Mouse (Mus musculus) liver, adult 2 months (tissue): Measurements from ENCODE around the gene Dpysl4. TPM values are rescaled to one million over a fixed set of nuclear protein-coding genes. Genes with fewer than 3 reads are reported as not detected.
A peak's percentile ranks its signal among the peaks of the same experiment; 100 is the strongest.

Experiments used
- DNase-seq: peaks from one replicate; pipeline ENCODE4 v3.0.0-alpha.2; 2011; ENCODE audit warnings: low read depth, low spot score; ENCODE audit errors: extremely low read depth
- H3K27ac ChIP-seq: fragments of 200-500 bp; replicated peaks from 2 replicates; pipeline ENCODE4 v1.5.1; 2012; ENCODE audit warnings: low read depth, mild to moderate bottlenecking, control low read depth, inconsistent platforms, low read length; ENCODE audit not compliant: insufficient read depth
- H3K27me3 ChIP-seq: fragments of 200-500 bp; 2 replicates; pipeline ENCODE4 v1.6.1; 2012; ENCODE audit warnings: mild to moderate bottlenecking, moderate library complexity, low read length, inconsistent platforms; ENCODE audit not compliant: control insufficient read depth, insufficient read depth
- H3K36me3 ChIP-seq: fragments of 200-500 bp; 2 replicates; pipeline ENCODE4 v1.6.1; 2012; ENCODE audit warnings: low read length, inconsistent platforms; ENCODE audit not compliant: control insufficient read depth, insufficient read depth
- H3K4me1 ChIP-seq: fragments of 200-500 bp; 2 replicates; pipeline ENCODE4 v1.6.1; 2011; ENCODE audit warnings: low read length; ENCODE audit not compliant: control insufficient read depth, insufficient read depth
- H3K4me3 ChIP-seq: fragments of 200-500 bp; 2 replicates; pipeline ENCODE4 v1.5.1; 2011; ENCODE audit warnings: low read depth, mild to moderate bottlenecking, control low read depth, low read length, moderate library complexity; ENCODE audit not compliant: insufficient read depth
- H3K79me2 ChIP-seq: fragments of 200-500 bp; 2 replicates; pipeline ENCODE4 v1.6.1; 2012; ENCODE audit warnings: inconsistent platforms, mild to moderate bottlenecking, low read length, moderate library complexity; ENCODE audit not compliant: control insufficient read depth, insufficient read depth
- H3K9ac ChIP-seq: fragments of 200-500 bp; 2 replicates; pipeline ENCODE4 v1.6.1; 2012; ENCODE audit warnings: low read depth, mild to moderate bottlenecking, control low read depth, inconsistent platforms, low read length
- CTCF ChIP-seq: fragments of 200-500 bp; IDR thresholded peaks from 2 replicates; pipeline ENCODE4 v1.5.1; 2011; ENCODE audit warnings: low read depth, low read length, control low read depth
- POLR2A ChIP-seq: fragments of 200-500 bp; IDR thresholded peaks from 2 replicates; pipeline ENCODE4 v1.6.1; 2011; ENCODE audit warnings: low read length, control low read depth; ENCODE audit not compliant: insufficient read depth; ENCODE audit errors: extremely low read depth
- WGBS: fragments of 180-500 bp; shearing (Covaris S2); methylation state at CpG from one replicate; pipeline ENCODE4 v1.1.7; 2018; 5-methylcytosine and 5-hydroxymethylcytosine counted together
- polyA plus RNA-seq: library from polyadenylated mRNA; depleted of rRNA; stranded (reverse); fragments of >200 nt; gene quantifications from 2 replicates; pipeline ENCODE4 v1.2.3, GENCODE M21; 2012
- total RNA-seq: library from RNA; depleted of rRNA; stranded (reverse); fragments of >200 nt; gene quantifications from 2 replicates; pipeline ENCODE4 v1.2.3, GENCODE M21; 2014

The Dpysl4 gene
- total and polyA plus RNA-seq, 2 experiments, result 0.11 to 0.28 TPM

DNA sequence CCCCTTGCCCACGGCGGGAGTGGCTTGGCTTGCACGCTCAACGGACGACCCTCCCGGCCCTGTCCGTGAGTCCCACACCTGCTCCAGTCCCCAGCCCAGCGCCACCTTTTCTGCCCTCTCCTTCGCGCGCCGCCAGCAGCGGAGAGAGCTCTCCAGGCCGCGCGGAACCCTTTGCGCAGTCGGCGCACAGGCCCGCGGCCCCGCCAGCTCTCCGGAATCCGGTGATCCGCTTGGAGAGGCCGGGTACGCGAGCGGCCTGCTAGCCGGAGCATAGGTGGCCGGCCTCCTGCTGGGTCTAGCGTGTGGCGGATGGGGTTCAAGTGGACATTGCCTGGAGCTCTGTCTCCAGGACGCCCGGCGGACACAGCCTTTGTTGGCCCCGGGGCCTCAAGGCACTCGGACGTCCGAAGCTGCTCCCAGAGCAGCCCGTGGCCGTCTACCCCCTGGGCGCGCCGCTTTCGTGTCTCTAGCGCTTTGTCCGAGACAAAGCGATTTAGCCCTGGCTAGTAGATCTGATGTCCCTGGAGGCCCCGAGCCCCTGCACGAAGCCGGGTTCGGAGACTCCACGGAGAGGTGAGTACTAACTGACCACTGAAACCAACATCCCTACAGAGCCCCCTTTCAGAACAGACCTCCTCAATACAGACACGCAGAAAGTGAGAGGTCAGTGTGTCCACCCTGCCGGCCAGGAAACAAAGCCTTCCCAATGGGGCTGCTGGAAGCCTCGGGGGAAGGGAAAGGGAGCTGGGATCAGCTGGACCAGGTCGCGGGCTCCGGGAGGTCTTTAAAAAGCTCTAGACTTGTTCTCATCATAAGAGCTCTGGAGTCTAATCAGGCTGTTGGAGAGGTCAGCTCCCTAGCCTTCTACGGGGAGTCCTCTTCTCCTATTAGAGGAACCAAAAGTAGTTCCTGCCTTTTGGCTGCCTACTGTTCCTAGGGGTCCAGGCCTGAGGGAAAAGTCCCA is 676 bp downstream of the Dpysl4 start:
- no peak overlapping the region for H3K9ac ChIP-seq
- no peak for TF ChIP-seq CTCF
- no peak for TF ChIP-seq POLR2A
- H3K27me3 ChIP-seq, result peaks cover 10% of the 10 kb centered on the region; the same call in 1 of the 2 replicates
- no peaks in the 10 kb centered on the region for H3K79me2 ChIP-seq
- H3K4me1 ChIP-seq, result no peaks in the 10 kb centered on the region
- WGBS, result 7% methylated on average over 61 of the region's 61 CpGs
- H3K27ac ChIP-seq, result no peak overlapping the region
- H3K36me3 ChIP-seq, result no peaks in the 10 kb centered on the region
- DNase-seq, result no peak
- H3K4me3 ChIP-seq, result peak overlapping the region; percentile 51; the same call in 1 of the 2 replicates

DNA sequence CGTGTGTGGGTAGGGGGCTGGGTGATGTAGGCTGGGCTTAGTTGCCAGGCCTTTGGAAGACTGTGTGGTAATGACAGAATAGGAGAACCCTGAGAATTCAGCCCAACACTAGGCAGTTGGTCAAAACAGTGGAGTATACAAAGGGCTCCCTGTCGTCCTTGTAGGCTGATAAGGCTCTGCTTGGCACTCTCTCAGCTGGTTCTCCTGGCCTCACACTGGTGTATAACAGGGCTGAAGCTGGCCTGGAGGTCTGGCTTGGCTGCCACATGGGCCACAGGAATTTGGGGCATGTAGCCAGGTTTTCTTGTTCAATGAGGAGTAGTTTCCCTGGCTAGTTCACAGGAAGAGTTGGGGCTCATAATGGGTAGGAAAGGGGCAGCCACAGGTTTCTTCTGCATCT is 2.0 kb downstream of the Dpysl4 start:
- Histone ChIP-seq H3K27me3 (peaks cover 10% of the 10 kb centered on the region; the same call in 1 of the 2 replicates), H3K4me1 (no peaks in the 10 kb centered on the region), H3K27ac (no peak overlapping the region), H3K9ac (no peak overlapping the region), H3K36me3 (no peaks in the 10 kb centered on the region), H3K79me2 (no peaks in the 10 kb centered on the region), H3K4me3 (no peak overlapping the region)
- no peak for DNase-seq
- no peak for TF ChIP-seq POLR2A
- no peak for TF ChIP-seq CTCF
- 53% methylated on average over 2 of the region's 2 CpGs for WGBS

DNA sequence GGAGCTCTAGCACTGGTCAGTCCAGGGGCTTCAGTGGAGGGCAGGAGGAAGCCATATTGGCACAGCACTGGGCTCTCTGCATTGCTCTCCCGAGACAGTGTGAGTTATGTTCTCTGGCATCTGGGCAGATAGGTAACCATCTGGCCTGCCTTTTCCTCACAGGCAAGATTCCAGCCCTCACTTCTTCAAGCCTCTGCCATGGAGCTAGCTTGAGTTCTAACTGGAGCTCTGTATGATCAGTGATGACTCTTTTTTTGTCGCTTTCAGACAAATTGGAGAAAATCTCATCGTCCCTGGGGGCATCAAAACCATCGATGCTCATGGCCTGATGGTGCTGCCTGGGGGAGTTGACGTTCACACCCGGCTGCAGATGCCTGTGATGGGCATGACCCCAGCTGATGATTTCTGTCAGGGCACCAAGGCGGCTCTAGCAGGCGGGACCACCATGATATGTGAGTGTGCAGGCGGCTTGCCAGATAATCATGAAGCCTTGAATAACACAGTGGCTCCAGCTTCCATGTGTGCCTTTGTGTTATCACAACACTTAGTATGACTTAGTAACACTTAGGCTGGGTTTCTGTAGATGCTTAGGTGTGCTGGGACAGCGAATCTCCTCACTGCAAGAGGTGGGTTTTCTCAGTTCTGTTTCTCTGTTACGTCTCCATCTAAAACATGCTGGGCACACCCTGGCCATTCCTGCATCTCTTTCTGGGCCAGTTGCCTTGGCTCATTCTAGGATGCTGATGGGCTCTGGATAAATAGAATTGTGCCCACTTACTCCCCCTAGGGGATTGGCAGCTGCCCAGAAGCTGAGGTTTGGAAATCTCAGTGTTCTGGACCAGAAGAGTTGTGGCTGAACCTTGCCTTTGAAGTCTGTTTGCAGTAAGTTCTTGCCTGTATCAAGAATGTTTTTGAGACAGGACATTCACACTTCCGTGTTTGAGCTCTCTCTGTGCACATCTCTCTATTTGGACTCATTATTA is 4.4 kb downstream of the Dpysl4 start:
- TF ChIP-seq POLR2A, result no peak
- TF ChIP-seq CTCF, result no peak
- Histone ChIP-seq H3K9ac (no peak overlapping the region), H3K79me2 (no peaks in the 10 kb centered on the region), H3K4me3 (no peak overlapping the region), H3K36me3 (no peaks in the 10 kb centered on the region), H3K27me3 (peaks cover 10% of the 10 kb centered on the region; the same call in 1 of the 2 replicates), H3K27ac (no peak overlapping the region), H3K4me1 (no peaks in the 10 kb centered on the region)
- 79% methylated on average over 12 of the region's 12 CpGs for WGBS
- DNase-seq, result no peak

DNA sequence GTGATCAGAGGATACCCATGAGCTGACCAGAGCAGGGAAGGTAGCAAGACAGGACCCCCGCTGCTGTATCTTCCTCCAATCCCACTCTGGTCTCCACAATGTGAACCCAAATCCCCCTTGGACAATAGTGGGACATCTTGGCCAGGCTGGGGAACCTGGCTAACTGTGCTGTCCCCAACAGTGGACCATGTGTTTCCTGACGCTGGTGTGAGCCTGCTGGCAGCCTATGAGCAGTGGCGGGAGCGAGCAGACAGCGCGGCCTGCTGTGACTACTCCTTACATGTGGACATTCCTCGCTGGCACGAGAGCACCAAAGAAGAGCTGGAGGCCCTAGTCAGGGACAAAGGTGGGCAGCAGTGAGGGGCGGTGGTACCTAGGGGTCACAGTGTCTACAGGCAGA is 5.9 kb downstream of the Dpysl4 start:
- Histone ChIP-seq H3K36me3 (no peaks in the 10 kb centered on the region), H3K27ac (no peak overlapping the region), H3K4me1 (no peaks in the 10 kb centered on the region), H3K79me2 (no peaks in the 10 kb centered on the region), H3K4me3 (no peak overlapping the region), H3K27me3 (no peaks in the 10 kb centered on the region), H3K9ac (no peak overlapping the region)
- no peak for TF ChIP-seq CTCF
- TF ChIP-seq POLR2A, result no peak
- no peak for DNase-seq
- WGBS, result 82% methylated on average over 9 of the region's 9 CpGs

DNA sequence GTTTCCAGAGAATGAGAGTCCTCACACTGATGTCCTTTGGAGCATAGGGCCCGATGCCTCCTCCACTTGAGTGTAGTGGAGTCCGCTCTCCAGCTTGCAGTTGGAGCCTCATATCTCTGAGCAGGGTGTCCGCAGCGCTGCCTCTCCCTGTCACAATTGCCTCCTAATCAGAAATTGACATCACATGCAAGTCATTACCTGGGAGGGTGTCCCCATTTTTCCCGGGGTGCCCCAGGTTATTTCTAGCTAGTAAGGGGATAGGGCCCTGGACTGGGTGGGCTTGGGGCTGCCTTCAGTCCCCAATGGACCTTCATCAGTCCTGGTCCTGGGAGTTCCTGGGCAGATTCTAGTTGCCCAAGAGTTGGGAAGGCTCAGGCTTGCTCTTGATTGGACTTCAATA is 6.9 kb downstream of the Dpysl4 start:
- Histone ChIP-seq H3K36me3 (no peaks in the 10 kb centered on the region), H3K79me2 (no peaks in the 10 kb centered on the region), H3K27me3 (no peaks in the 10 kb centered on the region), H3K27ac (no peak overlapping the region), H3K4me1 (no peaks in the 10 kb centered on the region), H3K4me3 (no peak overlapping the region), H3K9ac (no peak overlapping the region)
- 94% methylated on average over 5 of the region's 5 CpGs for WGBS
- no peak for DNase-seq
- TF ChIP-seq CTCF, result no peak
- no peak for TF ChIP-seq POLR2A
